Mouse (Mus musculus): ENCODE measurements at regions not wholly inside any gene's neighbourhood (a gene's known extent, or its start where the extent isn't known, plus 50 kb on each side); places are given as distances from the start of the nearest gene placed in this dataset.

DNA sequence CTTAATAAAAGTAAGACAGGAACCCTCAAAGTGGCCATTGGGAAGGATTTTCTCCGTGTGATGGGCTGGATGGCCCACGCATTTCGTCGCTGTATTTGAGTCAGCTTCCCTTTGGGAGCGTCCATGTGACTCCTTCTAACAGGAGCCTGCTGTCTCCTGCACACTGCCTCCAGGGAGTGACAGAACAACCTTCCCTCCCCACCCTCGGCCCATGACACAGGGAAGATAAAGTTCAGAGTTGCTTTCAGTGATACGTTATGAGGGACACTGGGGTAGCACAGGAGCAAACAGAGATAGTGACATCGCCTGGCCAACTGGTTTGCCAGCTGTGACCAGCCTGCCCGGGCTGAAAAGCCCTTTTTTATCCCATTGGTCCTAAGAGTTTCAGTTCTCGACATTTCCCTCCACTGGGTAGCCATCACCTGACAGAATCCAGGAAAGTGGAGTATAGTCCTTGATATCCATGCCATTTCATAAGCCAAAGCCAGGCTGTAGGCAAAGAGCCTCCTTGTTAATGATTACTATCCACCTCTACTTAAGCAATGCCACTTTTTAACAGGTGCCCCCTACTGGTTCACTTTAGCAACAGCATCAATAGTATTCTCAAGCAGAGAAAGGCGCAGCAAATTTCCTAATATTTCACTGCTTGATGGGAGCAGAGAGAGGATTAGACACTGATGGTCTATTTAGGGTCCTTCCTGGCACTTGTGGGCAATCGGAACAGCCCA, 180.5 kb downstream of the Trim29 start:
- H3K27me3 ChIP-seq (ENCODE audit: control insufficient read depth, insufficient read depth, low read length), result no peaks in the 10 kb centered on the region
- no peaks in the 10 kb centered on the region for H3K36me3 ChIP-seq (ENCODE audit: control insufficient read depth, insufficient read depth, low read length)
- 41% methylated on average over 12 of the region's 12 CpGs for WGBS
- no peak overlapping the region for H3K4me3 ChIP-seq (ENCODE audit: low read depth, low read length)
- H3K4me1 ChIP-seq (ENCODE audit: control insufficient read depth, insufficient read depth, insufficient read length, low read length), result no peaks in the 10 kb centered on the region
- TF ChIP-seq POLR2A (IDR thresholded peaks at IDR 0.05; ENCODE audit: low read depth, low read length) (no peak), CTCF (IDR thresholded peaks at IDR 0.05; ENCODE audit: extremely low read depth, insufficient read length, insufficient replicate concordance, low read depth, low read length) (0 out of 2 replicates have a peak, but pooled peaks have one; percentile 10)
- H3K27ac ChIP-seq (ENCODE audit: insufficient read depth, low read depth, low read length), result no peak overlapping the region

DNA sequence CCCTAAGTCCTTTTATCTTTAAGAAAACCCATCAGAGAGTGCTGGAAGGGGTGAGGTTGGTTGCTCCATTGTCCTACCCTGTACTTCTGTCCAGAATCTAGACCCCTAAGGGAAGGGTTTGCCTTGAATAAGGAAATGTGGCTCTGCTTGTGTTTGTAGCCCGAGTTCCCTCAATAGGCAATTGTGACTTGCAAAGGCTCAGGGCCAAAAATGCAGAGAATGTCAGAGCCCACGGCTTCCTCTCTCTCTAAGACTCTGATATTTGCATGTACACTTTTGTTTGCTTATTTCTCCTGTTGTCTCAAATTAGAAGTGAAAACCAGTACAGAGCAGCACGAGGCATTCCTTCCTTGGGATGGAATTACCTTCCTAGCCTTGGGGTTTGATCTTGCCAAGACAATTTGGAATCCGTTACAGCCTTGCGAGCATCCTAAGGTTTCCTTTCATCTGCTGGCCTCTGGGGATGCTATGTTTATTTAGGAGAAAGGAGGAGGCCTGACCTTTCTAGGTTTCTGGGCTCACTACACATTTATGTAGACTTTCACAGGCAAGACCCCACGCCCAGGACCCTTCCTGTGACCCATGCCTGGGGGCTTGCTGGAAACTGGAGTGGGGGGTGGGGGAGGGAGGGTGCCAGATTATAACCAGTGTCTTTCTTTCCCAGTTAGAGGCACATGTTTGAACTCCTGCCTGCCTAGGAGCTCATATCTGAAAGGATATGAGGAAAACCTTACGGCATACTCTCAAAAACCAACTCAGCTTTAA, 181.8 kb downstream of the Trim29 start:
- Histone ChIP-seq H3K36me3 (ENCODE audit: control insufficient read depth, insufficient read depth, low read length) (no peaks in the 10 kb centered on the region), H3K4me1 (ENCODE audit: control insufficient read depth, insufficient read depth, insufficient read length, low read length) (no peaks in the 10 kb centered on the region), H3K4me3 (ENCODE audit: low read depth, low read length) (no peak overlapping the region), H3K27me3 (ENCODE audit: control insufficient read depth, insufficient read depth, low read length) (no peaks in the 10 kb centered on the region), H3K27ac (ENCODE audit: insufficient read depth, low read depth, low read length) (no peak overlapping the region)
- 52% methylated on average over 7 of the region's 7 CpGs for WGBS
- TF ChIP-seq CTCF (IDR thresholded peaks at IDR 0.05; ENCODE audit: extremely low read depth, insufficient read length, insufficient replicate concordance, low read depth, low read length) (no peak), POLR2A (IDR thresholded peaks at IDR 0.05; ENCODE audit: low read depth, low read length) (no peak)

DNA sequence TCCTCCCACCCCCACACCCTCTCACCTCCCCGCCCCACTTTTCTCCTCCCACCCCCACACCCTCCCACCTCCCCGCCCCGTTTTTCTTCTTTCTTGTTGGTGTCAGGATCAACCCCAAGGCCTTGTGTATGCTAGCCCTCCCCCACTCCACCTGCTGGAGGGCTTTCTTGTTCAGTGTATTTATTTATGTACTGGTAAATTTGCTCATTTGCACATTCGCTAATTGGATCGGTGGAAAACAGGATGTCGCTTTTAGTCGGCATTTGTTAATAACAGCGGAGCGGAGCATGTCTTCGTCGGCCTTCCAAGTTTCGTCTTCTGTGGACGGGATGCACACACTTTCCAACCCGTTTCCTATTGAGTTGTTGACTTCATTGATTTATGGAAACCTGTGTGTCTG, 187.9 kb downstream of the Trim29 start:
- no peak overlapping the region for H3K4me3 ChIP-seq (ENCODE audit: low read depth, low read length)
- H3K27ac ChIP-seq (ENCODE audit: insufficient read depth, low read depth, low read length), result no peak overlapping the region
- WGBS, result 55% methylated on average over 14 of the region's 14 CpGs
- H3K4me1 ChIP-seq (ENCODE audit: control insufficient read depth, insufficient read depth, insufficient read length, low read length), result no peaks in the 10 kb centered on the region
- H3K27me3 ChIP-seq (ENCODE audit: control insufficient read depth, insufficient read depth, low read length), result peaks cover 3% of the 10 kb centered on the region; the same call in 1 of the 2 replicates
- H3K36me3 ChIP-seq (ENCODE audit: control insufficient read depth, insufficient read depth, low read length), result no peaks in the 10 kb centered on the region
- TF ChIP-seq POLR2A (IDR thresholded peaks at IDR 0.05; ENCODE audit: low read depth, low read length), result no peak
- TF ChIP-seq CTCF (IDR thresholded peaks at IDR 0.05; ENCODE audit: extremely low read depth, insufficient read length, insufficient replicate concordance, low read depth, low read length), result no peak

DNA sequence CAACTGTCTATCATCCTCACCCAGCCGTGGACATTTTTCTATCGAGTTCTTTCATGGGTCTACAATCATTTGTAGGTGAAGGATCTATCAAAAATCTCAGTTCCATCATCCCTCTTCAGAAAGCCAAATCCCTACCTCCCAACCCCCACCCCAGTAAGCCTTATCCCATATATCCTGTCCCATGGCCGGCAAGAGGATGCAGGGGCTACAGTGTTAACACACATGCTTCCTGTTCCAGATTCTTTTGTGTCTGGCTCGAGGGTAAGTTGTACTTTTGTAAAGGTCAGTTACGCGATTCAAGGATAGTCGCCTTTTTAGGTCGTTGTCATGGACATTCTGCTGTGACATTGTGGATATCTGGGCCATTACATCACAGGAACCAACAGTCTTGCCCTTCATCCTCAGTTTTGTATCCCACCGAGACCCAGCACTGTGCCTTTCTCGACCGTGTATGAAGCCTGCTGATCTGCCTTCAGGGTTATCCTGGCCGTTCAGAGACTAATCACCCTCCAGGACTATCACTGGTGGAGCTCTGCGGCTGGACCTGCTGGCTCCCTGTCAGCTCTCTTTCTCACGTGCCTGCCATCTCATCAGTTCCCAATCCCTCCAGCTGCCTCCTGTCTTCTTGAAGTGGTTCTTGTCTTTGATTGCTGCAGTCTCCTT, 193.8 kb downstream of the Trim29 start:
- Histone ChIP-seq H3K27ac (ENCODE audit: insufficient read depth, low read depth, low read length) (no peak overlapping the region), H3K36me3 (ENCODE audit: control insufficient read depth, insufficient read depth, low read length) (no peaks in the 10 kb centered on the region), H3K27me3 (ENCODE audit: control insufficient read depth, insufficient read depth, low read length) (peaks cover 3% of the 10 kb centered on the region; the same call in 1 of the 2 replicates), H3K4me3 (ENCODE audit: low read depth, low read length) (no peak overlapping the region), H3K4me1 (ENCODE audit: control insufficient read depth, insufficient read depth, insufficient read length, low read length) (no peaks in the 10 kb centered on the region)
- WGBS, result 54% methylated on average over 14 of the region's 14 CpGs
- no peak for TF ChIP-seq CTCF (IDR thresholded peaks at IDR 0.05; ENCODE audit: extremely low read depth, insufficient read length, insufficient replicate concordance, low read depth, low read length)

- TF ChIP-seq POLR2A (IDR thresholded peaks at IDR 0.05; ENCODE audit: low read depth, low read length), result no peak
- no peak for TF ChIP-seq CTCF (IDR thresholded peaks at IDR 0.05; ENCODE audit: extremely low read depth, insufficient read length, insufficient replicate concordance, low read depth, low read length)
- Histone ChIP-seq H3K36me3 (ENCODE audit: control insufficient read depth, insufficient read depth, low read length) (no peaks in the 10 kb centered on the region), H3K27me3 (ENCODE audit: control insufficient read depth, insufficient read depth, low read length) (peaks cover 3% of the 10 kb centered on the region; the same call in 1 of the 2 replicates), H3K4me3 (ENCODE audit: low read depth, low read length) (no peak overlapping the region), H3K4me1 (ENCODE audit: control insufficient read depth, insufficient read depth, insufficient read length, low read length) (no peaks in the 10 kb centered on the region), H3K27ac (ENCODE audit: insufficient read depth, low read depth, low read length) (no peak overlapping the region)
- 45% methylated on average over 4 of the region's 4 CpGs for WGBS
These were observed 195.2 kb downstream of the Trim29 start for GRCm38 (mm10) chr9:43505856-43506255.

DNA sequence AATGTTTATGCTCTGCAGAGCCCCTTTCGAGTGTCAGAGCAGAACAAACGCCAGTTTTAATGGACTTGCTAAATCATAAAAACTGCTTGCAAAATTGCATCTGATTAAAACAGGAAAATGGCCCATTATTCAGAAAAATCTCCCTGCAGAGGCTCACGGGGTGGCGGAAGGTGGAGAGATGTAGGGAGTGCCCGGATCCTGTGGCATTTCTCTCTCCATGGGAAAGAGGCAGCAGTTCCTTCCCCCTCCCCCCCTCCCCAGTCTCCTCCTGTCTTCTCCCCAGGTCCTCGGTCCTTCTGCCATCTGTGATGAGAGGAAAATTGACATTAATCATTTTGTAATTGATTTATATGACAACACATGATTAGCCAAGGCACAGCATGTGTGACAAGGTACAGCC, 195.6 kb downstream of the Trim29 start:
- no peak overlapping the region for H3K27ac ChIP-seq (ENCODE audit: insufficient read depth, low read depth, low read length)
- H3K4me3 ChIP-seq (ENCODE audit: low read depth, low read length), result no peak overlapping the region
- 41% methylated on average over 6 of the region's 6 CpGs for WGBS
- no peaks in the 10 kb centered on the region for H3K4me1 ChIP-seq (ENCODE audit: control insufficient read depth, insufficient read depth, insufficient read length, low read length)
- peaks cover 2% of the 10 kb centered on the region; the same call in 1 of the 2 replicates for H3K27me3 ChIP-seq (ENCODE audit: control insufficient read depth, insufficient read depth, low read length)
- H3K36me3 ChIP-seq (ENCODE audit: control insufficient read depth, insufficient read depth, low read length), result no peaks in the 10 kb centered on the region
- no peak for TF ChIP-seq CTCF (IDR thresholded peaks at IDR 0.05; ENCODE audit: extremely low read depth, insufficient read length, insufficient replicate concordance, low read depth, low read length)
- no peak for TF ChIP-seq POLR2A (IDR thresholded peaks at IDR 0.05; ENCODE audit: low read depth, low read length)

DNA sequence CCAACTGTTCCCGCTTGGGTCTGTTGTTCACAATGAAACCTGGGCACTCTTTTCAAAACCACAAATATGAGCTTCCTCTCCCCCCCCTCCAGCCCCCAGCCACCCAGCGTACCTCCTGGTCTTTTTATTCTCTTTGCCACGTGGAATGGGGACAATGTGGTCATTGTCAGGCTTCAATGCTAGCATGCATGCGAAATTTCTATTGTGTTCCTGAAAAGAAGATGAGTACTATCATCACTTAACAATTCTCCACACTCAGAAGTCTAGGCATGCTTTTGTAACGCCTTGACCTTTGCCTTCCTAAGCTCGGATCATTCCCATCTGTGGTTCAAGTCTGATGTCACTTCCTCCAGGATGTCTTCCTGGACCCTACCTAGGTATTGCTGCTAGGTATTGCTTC, 202.2 kb downstream of the Trim29 start:
- Histone ChIP-seq H3K4me3 (ENCODE audit: low read depth, low read length) (no peak overlapping the region), H3K4me1 (ENCODE audit: control insufficient read depth, insufficient read depth, insufficient read length, low read length) (no peaks in the 10 kb centered on the region), H3K27me3 (ENCODE audit: control insufficient read depth, insufficient read depth, low read length) (no peaks in the 10 kb centered on the region), H3K36me3 (ENCODE audit: control insufficient read depth, insufficient read depth, low read length) (no peaks in the 10 kb centered on the region), H3K27ac (ENCODE audit: insufficient read depth, low read depth, low read length) (no peak overlapping the region)
- 65% methylated on average over 6 of the region's 6 CpGs for WGBS
- TF ChIP-seq CTCF (IDR thresholded peaks at IDR 0.05; ENCODE audit: extremely low read depth, insufficient read length, insufficient replicate concordance, low read depth, low read length) (no peak), POLR2A (IDR thresholded peaks at IDR 0.05; ENCODE audit: low read depth, low read length) (no peak)

Data from small intestine, adult 2 months (tissue).